Mouse (Mus musculus) stomach, postnatal 0 days (tissue): Measurements from ENCODE around the gene Vtcn1.

Experiments used
- CTCF ChIP-seq: IDR thresholded peaks from 2 replicates; pipeline ENCODE4 v1.5.1; 2016; ENCODE audit warnings: antibody characterized with exemption, low read depth, mild to moderate bottlenecking, moderate library complexity
- EP300 ChIP-seq: optimal IDR thresholded peaks from 2 replicates; pipeline ENCODE3; 2016; ENCODE audit warnings: antibody characterized with exemption

DNA sequence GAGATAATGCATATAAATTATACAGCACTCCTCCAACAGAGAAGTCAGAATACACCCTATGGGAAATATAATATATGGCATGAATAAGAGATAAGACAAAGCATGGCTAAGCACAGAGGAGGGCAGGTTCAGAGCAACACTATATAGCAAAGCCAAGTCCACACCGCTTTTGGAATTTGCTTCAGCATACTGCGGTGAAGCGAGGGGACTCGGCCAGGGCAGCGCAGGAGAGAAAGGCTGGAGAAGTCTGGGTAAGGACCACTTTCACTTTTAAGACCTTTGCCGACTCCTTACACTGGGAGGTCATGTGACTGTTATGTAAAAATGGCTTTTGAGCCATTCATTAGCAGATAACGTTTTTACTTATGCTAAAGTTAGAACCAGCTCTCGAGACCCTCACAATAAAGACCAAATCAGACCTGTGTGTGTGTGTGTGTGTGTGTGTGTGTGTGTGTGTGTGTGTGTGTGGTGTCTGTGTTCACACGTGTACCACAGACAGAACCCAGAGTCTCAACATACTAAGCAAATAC, 95.4 kb downstream of the Vtcn1 start:
- no peak for TF ChIP-seq EP300
- no peak for TF ChIP-seq CTCF
